Mouse (Mus musculus) cerebellum, postnatal 10 days (tissue): ENCODE data around the gene Scrg1.
"Not testable (repeated sequence)": the region's sequence is repeated elsewhere in the genome, so short reads cannot be mapped to it uniquely, and the experiment has no call there.

ENCODE experiments used
- DNase-seq, 2 experiments: peaks; one replicate each; pipeline ENCODE4 v3.0.0; 2021; ENCODE audit warnings: mixed read lengths in 2 of 2

Scrg1 gene

GRCm38 (mm10) chr8:57457152-57457551 is 1.4 kb downstream of the Scrg1 start:
- no peak for DNase-seq

GRCm38 (mm10) chr8:57457942-57458341 is 2.2 kb downstream of the Scrg1 start:
- no peak for DNase-seq

GRCm38 (mm10) chr8:57462839-57463238 is 7.1 kb downstream of the Scrg1 start:
- no peak for DNase-seq

GRCm38 (mm10) chr8:57463757-57464156 is 8.0 kb downstream of the Scrg1 start:
- no peak for DNase-seq

- peak; percentile 71 to 77 for DNase-seq
These were observed 12.9 kb downstream of the Scrg1 start for GRCm38 (mm10) chr8:57468624-57469023.

GRCm38 (mm10) chr8:57470863-57471262 is 15.1 kb downstream of the Scrg1 start:
- no peak for DNase-seq

GRCm38 (mm10) chr8:57473751-57474150 is 18.0 kb downstream of the Scrg1 start:
- no peak for DNase-seq

- no peak for DNase-seq
These were observed 22.7 kb downstream of the Scrg1 start for GRCm38 (mm10) chr8:57478406-57478805.

- DNase-seq: no peak
These were observed 24.0 kb downstream of the Scrg1 start for GRCm38 (mm10) chr8:57479700-57480099.

GRCm38 (mm10) chr8:57480606-57481005 is 24.9 kb downstream of the Scrg1 start:
- DNase-seq: no peak

- DNase-seq: peak; percentile 73 to 75
These were observed 31.0 kb downstream of the Scrg1 start for GRCm38 (mm10) chr8:57486491-57487440.

- DNase-seq: peak; percentile 100
These were observed 31.9 kb downstream of the Scrg1 start, which contains the start of gene Sap30 for GRCm38 (mm10) chr8:57487441-57488155. TSS of gene Sap30 (minus strand) at chr8:57487860.

- peak; percentile 70 to 78 for DNase-seq
These were observed 32.6 kb downstream of the Scrg1 start for GRCm38 (mm10) chr8:57488312-57488765.

- DNase-seq: no peak
These were observed 33.6 kb downstream of the Scrg1 start for GRCm38 (mm10) chr8:57489366-57489765.

- DNase-seq: no peak
These were observed 34.2 kb downstream of the Scrg1 start for GRCm38 (mm10) chr8:57489896-57490295.

GRCm38 (mm10) chr8:57491873-57492272 is 36.1 kb downstream of the Scrg1 start:
- no peak for DNase-seq

GRCm38 (mm10) chr8:57498494-57498846 is 42.7 kb downstream of the Scrg1 start:
- DNase-seq: no peak

- DNase-seq: peak; percentile 89 to 92
These were observed 43.3 kb downstream of the Scrg1 start for GRCm38 (mm10) chr8:57498847-57499511.

GRCm38 (mm10) chr8:57503641-57504040 is 47.9 kb downstream of the Scrg1 start:
- peak; percentile 82 to 87 for DNase-seq

- not testable (repeated sequence) for DNase-seq
These were observed 49.8 kb downstream of the Scrg1 start for GRCm38 (mm10) chr8:57505500-57505899.

- DNase-seq: no peak
These were observed 51.9 kb downstream of the Scrg1 start for GRCm38 (mm10) chr8:57507556-57508063.

GRCm38 (mm10) chr8:57508657-57509056 is 52.9 kb downstream of the Scrg1 start:
- DNase-seq: no peak

- DNase-seq: peak in 1 of 2 experiments; percentile 58
These were observed 55.1 kb downstream of the Scrg1 start for GRCm38 (mm10) chr8:57510791-57511315.
